Mouse (Mus musculus): ENCODE data around the gene Ubald2. TPM values are rescaled to one million over a fixed set of nuclear protein-coding genes. Genes with fewer than 3 reads are reported as not detected.
"Not testable (repeated sequence)": the region's sequence is repeated elsewhere in the genome, so short reads cannot be mapped to it uniquely, and the experiment has no call there.

Gene Ubald2
- polyA plus RNA-seq, 1 experiment from 2014 or later = 36.1 TPM

DNA sequence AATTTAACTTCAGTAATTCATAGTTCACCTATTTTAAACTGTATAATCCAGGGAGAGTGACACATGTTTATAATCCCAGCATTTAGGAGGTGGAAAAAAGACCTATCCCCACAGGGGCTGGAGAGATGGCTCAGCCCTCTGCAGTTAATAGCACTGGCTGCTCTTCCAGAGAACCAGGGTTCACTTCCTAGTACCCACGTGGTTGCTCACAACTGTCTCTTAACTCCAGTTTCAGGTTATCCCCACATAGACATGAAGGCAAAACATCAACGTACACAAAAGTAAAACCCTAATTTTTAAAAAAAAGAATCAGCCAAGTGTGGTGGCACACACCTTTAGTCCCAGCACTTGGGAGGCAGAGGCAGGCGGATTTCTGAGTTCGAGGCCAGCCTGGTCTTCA lies 28.3 kb upstream of the Ubald2 start:
- Histone ChIP-seq H3K9me3 (no peaks in the 10 kb centered on the region), H3K4me1 (peaks cover 2% of the 10 kb centered on the region), H3K4me3 (no peak overlapping the region), H3K27me3 (ENCODE audit: insufficient read depth, poor library complexity, severe bottlenecking) (no peaks in the 10 kb centered on the region), H3K36me3 (peaks cover 10% of the 10 kb centered on the region), H3K27ac (no peak overlapping the region)
- 88% methylated on average over 4 of the region's 4 CpGs for WGBS
- no peak for DNase-seq (ENCODE audit: low spot score)

DNA sequence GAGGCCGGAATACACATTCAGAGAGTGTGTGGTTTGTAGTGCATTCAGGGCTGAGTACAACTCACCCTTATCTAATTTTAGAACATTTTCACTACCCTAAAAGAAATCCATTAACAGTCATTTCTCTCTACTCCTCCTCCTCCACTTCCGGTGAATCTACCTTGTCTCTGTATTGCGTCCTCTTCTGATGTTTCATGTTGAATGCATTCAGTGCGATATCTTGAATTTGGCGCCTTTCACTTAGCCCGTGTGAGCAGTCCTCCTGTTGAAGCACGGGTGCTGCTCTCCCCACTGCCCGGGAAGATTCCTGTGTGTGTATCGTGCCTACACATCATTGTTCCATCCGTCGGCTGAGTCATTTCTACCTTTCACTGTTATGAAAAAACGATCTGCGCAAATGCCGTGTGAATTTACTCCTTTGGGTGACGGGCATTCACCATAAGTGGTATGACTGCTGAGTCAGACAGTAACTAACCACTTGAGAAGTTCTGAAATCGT lies 27.6 kb upstream of the Ubald2 start:
- Histone ChIP-seq H3K4me3 (no peak overlapping the region), H3K36me3 (peaks cover 10% of the 10 kb centered on the region), H3K27me3 (ENCODE audit: insufficient read depth, poor library complexity, severe bottlenecking) (peaks cover 5% of the 10 kb centered on the region; the same call in 1 of the 2 replicates), H3K9me3 (no peaks in the 10 kb centered on the region), H3K27ac (no peak overlapping the region), H3K4me1 (no peaks in the 10 kb centered on the region; the same call in 1 of the 2 replicates)
- DNase-seq (ENCODE audit: low spot score) = no peak
- WGBS = 90% methylated on average over 16 of the region's 16 CpGs

DNA sequence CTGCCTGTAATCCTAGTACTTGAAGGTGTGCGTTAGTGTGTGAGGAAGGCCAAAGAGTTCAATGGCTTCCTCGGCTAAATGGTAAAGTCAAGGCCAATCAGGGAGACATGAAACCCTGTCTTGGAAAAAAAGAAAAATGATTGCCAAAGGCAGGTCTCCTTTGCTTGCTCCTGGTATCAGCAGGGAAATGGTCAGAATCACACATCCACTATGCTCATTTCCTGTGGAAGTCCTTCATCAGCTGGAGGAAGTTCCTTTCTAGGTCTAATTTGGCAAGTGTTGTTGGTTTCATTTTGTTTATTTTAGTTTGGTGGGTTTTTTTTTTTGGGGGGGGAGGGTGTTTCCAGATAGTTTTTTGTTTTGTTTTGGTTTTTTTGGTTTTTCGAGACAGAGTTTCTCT lies 24.9 kb upstream of the Ubald2 start:
- no peaks in the 10 kb centered on the region for H3K9me3 ChIP-seq
- no peak overlapping the region for H3K4me3 ChIP-seq
- no peak for DNase-seq (ENCODE audit: low spot score)
- peaks cover 14% of the 10 kb centered on the region for H3K4me1 ChIP-seq
- peaks cover 13% of the 10 kb centered on the region for H3K27me3 ChIP-seq (ENCODE audit: insufficient read depth, poor library complexity, severe bottlenecking)
- no peak overlapping the region for H3K27ac ChIP-seq
- 0 out of 2 replicates have a peak, but pooled peaks cover 1% of the 10 kb centered on the region for H3K36me3 ChIP-seq
- WGBS = 80% methylated on average over 3 of the region's 3 CpGs

DNA sequence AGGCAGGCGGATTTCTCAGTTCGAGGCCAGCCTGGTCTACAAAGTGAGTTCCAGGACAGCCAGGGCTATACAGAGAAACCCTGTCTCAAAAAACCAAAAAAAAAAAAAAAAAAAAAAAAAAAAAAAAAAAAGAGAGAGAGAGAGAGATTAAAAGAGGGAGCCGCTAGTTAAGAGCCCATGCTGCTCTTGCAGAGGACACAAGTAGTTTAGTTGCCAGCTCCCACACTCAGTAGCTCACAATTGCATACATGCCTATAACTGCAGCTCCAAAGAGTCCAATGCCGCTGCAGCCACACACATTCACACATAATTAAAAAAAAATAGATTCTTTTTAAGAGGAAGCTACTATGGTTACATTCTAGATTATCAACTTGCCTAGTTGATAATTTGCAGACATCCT lies 23.5 kb upstream of the Ubald2 start:
- WGBS = 90% methylated on average over 4 of the region's 4 CpGs
- H3K27ac ChIP-seq; H3K36me3 ChIP-seq; H3K4me3 ChIP-seq; DNase-seq (ENCODE audit: low spot score); H3K9me3 ChIP-seq: not testable (repeated sequence)
- peaks cover 14% of the 10 kb centered on the region for H3K27me3 ChIP-seq (ENCODE audit: insufficient read depth, poor library complexity, severe bottlenecking)
- H3K4me1 ChIP-seq = peaks cover 14% of the 10 kb centered on the region

DNA sequence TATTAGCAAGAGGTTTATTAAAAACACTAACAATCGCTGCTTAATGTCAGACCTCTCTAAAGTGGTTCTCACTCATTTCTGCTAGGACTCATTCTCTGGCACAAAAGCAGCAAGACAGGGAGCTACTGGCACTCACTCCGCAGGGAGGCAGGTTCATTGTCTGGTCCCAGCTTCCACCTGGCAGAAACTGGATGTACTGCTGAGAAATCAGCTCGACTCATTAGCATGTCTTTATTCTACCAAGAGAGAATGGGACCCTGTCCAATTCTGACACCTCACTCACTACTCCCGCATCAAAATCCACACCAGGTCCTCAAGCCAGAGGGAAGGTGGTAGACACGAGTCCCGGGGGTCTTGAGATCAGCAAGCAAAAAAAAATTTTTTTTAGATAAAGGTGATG lies 22.3 kb upstream of the Ubald2 start:
- Histone ChIP-seq H3K36me3 (no peaks in the 10 kb centered on the region), H3K4me1 (peaks cover 22% of the 10 kb centered on the region), H3K27ac (no peak overlapping the region), H3K9me3 (no peaks in the 10 kb centered on the region), H3K4me3 (peak overlapping the region; percentile 86), H3K27me3 (ENCODE audit: insufficient read depth, poor library complexity, severe bottlenecking) (peaks cover 14% of the 10 kb centered on the region)
- 22% methylated on average over 6 of the region's 6 CpGs for WGBS
- no peak for DNase-seq (ENCODE audit: low spot score)

DNA sequence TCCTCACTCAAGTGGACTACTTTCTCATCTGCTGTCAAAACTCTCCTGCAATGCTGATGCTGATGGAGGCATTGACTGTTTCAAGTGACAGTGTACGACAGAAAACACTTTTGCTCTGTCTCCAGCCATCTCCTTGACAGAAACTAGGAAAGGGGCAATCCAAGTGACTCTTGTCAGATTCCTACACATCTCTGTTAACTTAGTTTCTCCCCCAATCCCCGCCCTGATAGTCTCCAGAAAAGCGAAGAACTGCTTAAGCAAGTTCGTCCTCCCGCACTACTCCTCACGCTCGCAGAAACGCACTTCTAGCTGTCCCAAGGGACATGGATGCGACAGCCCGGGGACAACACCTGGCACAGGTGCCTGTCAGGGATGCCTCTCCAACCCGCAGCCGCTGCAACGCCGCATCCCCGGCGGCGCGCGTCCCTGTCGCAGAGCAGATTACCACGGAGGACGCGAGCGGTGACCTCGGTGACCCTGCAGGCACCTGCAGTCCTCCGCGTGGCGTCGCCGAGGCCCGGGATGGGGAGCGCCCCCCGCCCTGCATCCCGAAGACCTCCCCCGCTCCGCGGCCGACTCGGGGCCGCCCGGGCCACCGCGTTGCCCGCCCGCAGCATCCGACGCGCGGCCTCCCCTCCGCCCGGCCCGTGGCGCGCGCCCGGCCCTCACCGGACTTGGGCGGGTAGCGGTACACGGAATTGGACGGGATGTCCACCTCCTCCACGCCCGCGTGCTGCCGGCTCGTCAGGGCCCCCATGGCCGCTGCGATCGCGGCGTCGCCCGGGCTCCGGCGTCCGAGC lies 21.7 kb upstream of the Ubald2 start:
- Histone ChIP-seq H3K27ac (peak overlapping the region; percentile 92), H3K4me1 (peaks cover 24% of the 10 kb centered on the region)
- DNase-seq (ENCODE audit: low spot score) = no peak

DNA sequence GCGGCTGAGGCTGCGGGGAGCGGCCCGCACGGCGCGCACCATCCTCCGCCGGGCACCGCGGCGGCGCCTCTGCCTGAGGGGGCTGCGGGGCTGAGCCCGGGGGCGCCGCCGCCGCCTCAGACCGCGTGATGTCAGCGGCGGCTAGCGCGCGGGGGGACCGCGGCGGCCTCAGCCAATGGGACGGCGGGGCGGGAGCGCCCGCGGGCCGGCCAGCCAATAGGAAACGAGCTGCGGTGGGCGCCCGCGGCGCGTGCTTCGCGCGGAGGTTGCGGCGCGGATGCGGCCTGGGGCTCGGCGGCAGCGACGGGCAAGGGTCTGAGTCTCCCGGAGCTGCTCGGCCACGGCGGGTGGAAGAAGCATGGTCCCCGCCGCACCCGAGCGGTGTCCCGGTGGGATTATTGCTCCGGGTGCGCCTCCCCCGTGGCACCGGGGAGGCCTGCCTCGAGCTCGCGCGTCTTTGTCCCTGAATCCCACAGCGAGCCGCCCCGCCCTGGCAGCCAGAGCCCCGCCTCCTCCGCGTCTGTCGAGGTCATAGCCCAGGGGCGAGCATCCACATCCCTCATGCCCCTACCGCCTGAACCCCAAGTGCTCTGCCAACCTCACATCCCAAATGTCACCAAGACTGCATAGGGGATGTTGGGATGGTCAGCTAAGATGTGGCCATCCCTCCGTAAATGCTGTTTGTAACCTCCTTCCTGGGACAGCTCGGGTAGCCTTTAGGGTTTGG lies 20.8 kb upstream of the Ubald2 start, which contains the start of gene Rnf157:
Gene Rnf157, minus strand, starts transcription at position 129 of the 727 bp plus-strand sequence.
- peaks cover 14% of the 10 kb centered on the region for H3K27me3 ChIP-seq (ENCODE audit: insufficient read depth, poor library complexity, severe bottlenecking)
- no peaks in the 10 kb centered on the region for H3K9me3 ChIP-seq
- H3K4me1 ChIP-seq = peaks cover 28% of the 10 kb centered on the region
- WGBS = 4% methylated on average over 79 of the region's 82 CpGs
- H3K4me3 ChIP-seq = peak within 1 kb of the TSS; percentile 86
- peak within 1 kb of the TSS; percentile 92 for H3K27ac ChIP-seq
- peak; percentile 87 for DNase-seq (ENCODE audit: low spot score)
- no peaks in the 10 kb centered on the region for H3K36me3 ChIP-seq

More for the DNA sequence above, 21.7 kb upstream of the Ubald2 start:
- WGBS = 1% methylated on average over 73 of the region's 76 CpGs
- peak overlapping the region; percentile 86 for H3K4me3 ChIP-seq
- no peaks in the 10 kb centered on the region for H3K36me3 ChIP-seq
- no peaks in the 10 kb centered on the region for H3K9me3 ChIP-seq
- peaks cover 14% of the 10 kb centered on the region for H3K27me3 ChIP-seq (ENCODE audit: insufficient read depth, poor library complexity, severe bottlenecking)

DNA sequence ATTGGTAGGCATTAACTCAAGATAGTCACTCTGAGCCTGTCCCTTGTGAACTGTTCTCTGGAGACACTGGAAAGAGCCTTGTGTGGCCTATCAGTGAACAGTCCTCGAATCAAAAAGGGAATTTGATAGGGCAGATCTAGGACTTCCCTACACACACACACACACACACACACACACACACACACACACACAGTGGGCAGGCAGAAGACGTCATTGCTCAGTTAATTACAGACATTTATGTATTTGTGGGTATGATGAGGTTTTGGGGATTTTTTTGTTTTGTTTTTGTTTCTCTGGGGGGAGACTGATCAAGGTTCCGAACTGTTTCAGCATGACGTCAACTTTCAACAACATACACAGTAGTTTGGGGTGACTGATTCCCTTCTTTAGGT lies 20.3 kb upstream of the Ubald2 start:
- no peaks in the 10 kb centered on the region for H3K9me3 ChIP-seq
- 78% methylated on average over 4 of the region's 4 CpGs for WGBS
- H3K27ac ChIP-seq = peak overlapping the region; percentile 92; the same call in 1 of the 2 replicates
- peaks cover 14% of the 10 kb centered on the region for H3K27me3 ChIP-seq (ENCODE audit: insufficient read depth, poor library complexity, severe bottlenecking)
- DNase-seq (ENCODE audit: low spot score) = no peak
- H3K4me3 ChIP-seq = peak overlapping the region; percentile 86
- H3K36me3 ChIP-seq = no peaks in the 10 kb centered on the region
- peaks cover 34% of the 10 kb centered on the region for H3K4me1 ChIP-seq

DNA sequence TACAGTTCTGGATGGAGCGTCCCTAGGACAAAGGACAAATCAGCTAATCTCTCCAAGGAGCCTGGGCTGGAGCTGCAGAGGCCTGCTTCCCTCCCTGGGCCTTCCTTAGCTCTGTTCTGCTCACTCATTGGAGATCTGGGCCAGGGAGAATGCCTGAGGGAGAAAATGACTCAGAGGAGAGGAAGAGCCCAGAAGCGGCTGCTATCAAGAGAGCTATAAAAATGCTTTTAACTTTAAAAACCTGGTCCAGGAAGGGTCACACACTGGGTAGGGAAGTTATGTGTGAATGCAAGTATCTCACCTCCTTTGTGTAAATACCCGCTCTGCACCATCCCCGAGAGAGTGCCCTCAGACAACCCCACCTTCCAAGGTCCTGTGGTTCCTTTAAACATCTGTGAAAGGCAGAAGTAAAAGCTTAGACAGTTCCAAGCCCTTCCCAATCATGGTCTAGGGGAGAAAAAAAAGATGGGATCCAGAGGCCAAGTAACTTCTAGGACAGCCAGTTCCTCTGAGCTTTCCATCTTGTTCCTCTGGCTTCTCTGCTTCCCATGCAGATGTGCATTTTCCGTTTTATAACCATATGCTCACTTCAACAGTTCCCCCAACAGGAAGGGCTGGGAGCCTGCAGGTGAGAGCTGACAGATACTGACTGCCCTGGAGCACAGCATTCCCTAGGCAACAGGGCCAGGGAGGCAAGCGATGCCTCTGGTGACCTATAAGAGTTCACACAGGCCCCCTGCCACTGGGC lies 17.5 kb upstream of the Ubald2 start:
- WGBS = 59% methylated on average over 6 of the region's 6 CpGs
- H3K27me3 ChIP-seq (ENCODE audit: insufficient read depth, poor library complexity, severe bottlenecking) = peaks cover 8% of the 10 kb centered on the region; the same call in 1 of the 2 replicates
- no peaks in the 10 kb centered on the region for H3K9me3 ChIP-seq
- peak overlapping the region; percentile 53; the same call in 1 of the 2 replicates for H3K27ac ChIP-seq
- no peak for DNase-seq (ENCODE audit: low spot score)
- H3K36me3 ChIP-seq = no peaks in the 10 kb centered on the region
- H3K4me1 ChIP-seq = peaks cover 37% of the 10 kb centered on the region
- H3K4me3 ChIP-seq = no peak overlapping the region

DNA sequence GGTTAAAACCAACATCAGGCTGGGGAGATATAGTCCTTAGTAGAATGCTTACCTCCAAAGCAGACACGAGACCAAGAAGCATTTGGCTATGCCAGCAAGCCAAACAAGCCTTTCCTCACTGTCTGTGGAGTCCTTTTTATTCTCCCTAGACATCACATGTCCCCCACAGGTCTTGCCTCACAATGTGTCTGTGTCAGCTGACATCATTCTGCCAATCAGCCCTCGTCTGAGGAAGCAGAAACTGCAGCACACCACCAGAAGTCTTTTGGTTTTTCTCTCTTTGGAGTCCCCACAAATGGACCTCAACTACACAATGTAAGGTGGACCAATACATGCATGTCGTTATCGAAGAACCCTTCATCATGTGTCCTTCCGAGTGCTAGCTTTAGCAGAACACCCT lies 16.8 kb upstream of the Ubald2 start:
- H3K27me3 ChIP-seq (ENCODE audit: insufficient read depth, poor library complexity, severe bottlenecking) = 0 out of 2 replicates have a peak, but pooled peaks cover 8% of the 10 kb centered on the region
- H3K4me3 ChIP-seq = no peak overlapping the region
- H3K9me3 ChIP-seq = no peaks in the 10 kb centered on the region
- H3K4me1 ChIP-seq = peaks cover 36% of the 10 kb centered on the region
- WGBS = 86% methylated on average over 5 of the region's 5 CpGs
- no peaks in the 10 kb centered on the region for H3K36me3 ChIP-seq
- DNase-seq (ENCODE audit: low spot score) = no peak
- peak overlapping the region; percentile 53; the same call in 1 of the 2 replicates for H3K27ac ChIP-seq

DNA sequence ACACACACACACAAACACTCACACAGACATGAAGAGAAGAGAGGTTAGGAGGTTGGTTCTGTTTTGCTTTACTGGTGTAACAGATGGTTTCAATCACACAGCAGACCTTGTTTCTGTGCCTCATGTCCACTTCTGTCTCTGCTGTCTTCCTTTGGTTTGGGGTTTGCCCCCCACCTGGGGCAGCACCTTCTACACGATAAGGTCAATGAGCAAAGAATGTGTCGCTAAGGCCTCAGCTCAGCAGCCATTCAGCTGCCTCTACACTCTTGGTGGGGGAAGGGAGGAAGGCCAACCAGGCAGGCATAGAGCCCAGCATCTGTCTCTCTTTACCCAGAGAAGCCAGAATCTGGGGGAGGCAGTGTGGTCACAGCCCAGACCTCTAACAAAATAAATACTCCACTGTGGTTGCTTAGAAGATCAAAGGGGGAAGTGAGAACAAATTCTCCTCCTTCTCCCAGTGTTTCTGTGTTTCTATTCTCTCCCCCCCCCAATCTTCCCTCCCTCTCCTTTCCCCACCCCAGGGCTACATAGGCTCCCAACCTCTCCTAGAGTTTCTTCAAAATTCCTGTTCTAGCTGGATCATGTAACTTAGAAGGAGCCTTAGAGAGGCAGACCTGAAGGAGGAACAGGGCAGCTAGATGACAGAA lies 15.6 kb upstream of the Ubald2 start:
- Histone ChIP-seq H3K4me3 (no peak overlapping the region), H3K27me3 (ENCODE audit: insufficient read depth, poor library complexity, severe bottlenecking) (0 out of 2 replicates have a peak, but pooled peaks cover 7% of the 10 kb centered on the region), H3K9me3 (no peaks in the 10 kb centered on the region), H3K27ac (peak overlapping the region; percentile 70), H3K36me3 (no peaks in the 10 kb centered on the region), H3K4me1 (peaks cover 25% of the 10 kb centered on the region)
- DNase-seq (ENCODE audit: low spot score) = no peak
- WGBS = 10% methylated on average over 2 of the region's 2 CpGs

DNA sequence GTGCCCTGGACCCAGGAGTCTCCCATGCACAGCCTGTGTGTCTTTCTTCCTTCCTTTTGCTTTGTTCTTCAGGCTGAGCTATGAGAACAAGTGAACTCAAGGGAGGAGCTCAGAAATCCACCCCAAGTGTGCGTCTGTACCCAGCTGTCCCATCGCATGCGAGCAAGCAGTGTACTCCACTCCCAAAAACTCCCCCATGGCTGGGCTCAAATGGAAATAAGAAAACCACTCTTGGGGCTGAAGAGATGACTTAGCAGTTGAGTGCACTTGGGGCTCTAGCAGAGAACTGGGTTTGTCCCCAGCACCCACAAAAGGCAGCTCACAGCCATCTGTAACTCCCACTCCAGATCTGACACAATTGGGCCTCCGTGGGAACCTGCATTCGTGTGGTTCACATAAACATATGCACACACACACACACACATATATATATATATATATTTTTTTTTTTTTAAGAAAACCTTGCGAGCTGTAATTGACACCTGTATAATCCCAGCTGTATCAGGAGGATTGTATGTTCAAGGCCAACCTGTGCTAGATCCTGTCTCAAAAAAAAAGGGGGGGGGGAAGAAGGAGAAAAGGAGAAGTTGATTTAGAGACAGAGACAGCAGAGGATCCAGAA lies 14.9 kb upstream of the Ubald2 start:
- peak overlapping the region; percentile 70; the same call in 1 of the 2 replicates for H3K27ac ChIP-seq

More for the DNA sequence above, 14.9 kb upstream of the Ubald2 start:
- WGBS = 81% methylated on average over 6 of the region's 6 CpGs
- Histone ChIP-seq H3K36me3 (no peaks in the 10 kb centered on the region), H3K9me3 (no peaks in the 10 kb centered on the region), H3K4me3 (no peak overlapping the region), H3K4me1 (peaks cover 24% of the 10 kb centered on the region), H3K27me3 (ENCODE audit: insufficient read depth, poor library complexity, severe bottlenecking) (0 out of 2 replicates have a peak, but pooled peaks cover under 1% of the 10 kb centered on the region)
- no peak for DNase-seq (ENCODE audit: low spot score)
